Mouse (Mus musculus) regulatory T cell (primary cell): Measurements from ENCODE around the gene Slc35e1.

Experiments used
- in situ Hi-C: fragments of 300-600 bp; cut with MboI, MseI; formaldehyde crosslinking; loops from one replicate; pipeline ENCODE4 v1.15.1; 2025; ENCODE audit warnings: high pct_unique_total_duplicates

Gene Slc35e1

DNA sequence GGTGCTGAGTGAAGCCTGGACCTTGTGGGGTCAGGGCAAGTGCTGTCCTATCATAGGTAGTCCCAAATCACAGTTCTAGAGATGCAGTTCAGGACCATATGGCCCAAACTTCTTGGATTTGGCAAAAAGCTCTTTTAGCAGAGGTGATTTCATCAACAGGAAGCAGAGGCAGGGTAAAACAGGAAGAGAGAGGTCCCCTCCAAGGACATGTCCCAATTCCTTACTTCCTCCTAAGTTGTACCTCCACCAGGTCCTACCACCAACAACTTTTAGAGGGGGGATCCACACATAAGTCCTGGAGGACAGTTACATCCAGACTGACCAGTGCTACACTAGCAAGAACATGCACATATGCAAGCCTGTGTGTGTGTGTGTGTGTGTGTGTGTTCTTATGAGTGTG is 5.4 kb downstream of the Slc35e1 start:
- in situ Hi-C loops = no loop called here

DNA sequence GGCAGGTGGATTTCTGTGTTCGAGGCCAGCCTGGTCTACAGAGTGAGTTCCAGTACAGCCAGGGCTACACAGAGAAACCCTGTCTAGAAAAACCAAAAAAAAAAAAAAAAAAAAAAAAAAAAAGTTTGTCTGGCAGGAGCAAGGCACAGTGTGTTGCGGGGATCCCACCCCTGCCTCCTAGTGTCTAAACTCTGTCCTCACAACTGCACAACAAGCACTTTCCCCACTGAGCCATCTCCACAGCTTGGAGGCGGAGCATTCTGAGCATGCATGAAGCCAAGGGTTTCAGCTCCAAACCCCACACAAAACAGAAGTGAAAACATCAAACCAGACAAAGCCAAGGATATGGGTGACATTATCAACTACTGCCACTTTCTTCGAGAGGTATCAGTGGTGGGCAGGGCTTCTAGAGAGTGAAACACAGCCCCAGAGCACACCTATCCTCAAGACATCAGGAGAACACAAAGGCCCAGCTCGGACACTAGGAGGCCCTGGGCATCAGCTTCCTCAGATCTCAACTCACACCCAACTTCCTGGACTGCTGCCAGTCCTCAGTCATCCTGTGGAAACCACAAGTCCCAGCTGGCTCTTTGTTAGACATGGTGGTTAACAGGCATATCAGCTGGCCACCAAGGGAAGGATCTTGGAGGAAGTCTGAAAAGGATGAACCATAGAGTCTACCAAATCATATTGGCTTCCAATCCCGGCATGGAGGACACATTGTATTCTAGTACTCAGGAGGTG is 6.8 kb downstream of the Slc35e1 start:
- in situ Hi-C loops = no loop called here

DNA sequence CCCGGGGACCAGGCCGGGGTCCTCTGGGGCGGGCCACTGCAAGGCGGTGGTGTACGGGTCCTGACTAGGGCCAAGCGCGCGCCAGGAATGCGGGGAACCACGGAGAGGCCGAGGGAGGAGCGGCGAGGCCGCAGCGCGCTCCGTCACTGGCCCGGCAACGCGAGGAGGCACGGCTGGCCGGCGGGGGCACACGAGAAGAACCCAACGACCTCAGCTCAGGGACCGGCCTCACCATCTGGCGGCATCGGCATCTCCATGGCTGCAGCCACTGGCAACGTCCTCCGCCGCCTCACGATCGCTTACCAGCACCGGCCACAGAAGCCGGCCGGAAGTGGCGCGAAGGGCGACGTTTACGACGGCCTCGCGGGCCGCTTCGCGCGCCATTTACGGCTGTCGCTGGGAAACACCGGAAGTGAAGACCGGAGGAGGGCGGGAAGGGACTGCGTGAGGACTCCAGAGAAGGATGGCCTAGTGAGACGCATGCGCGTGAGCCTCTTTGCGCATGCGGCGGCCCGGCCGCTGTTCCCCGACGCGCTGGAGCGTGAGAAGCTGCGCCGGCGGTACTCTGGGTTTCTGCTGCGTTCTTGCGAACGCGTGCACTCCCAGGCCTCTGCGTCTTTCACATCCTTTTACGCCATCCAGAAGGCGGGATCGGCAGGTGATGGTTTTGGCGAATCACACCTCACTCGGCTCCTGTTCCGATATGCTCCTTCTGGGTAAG is 17.4 kb downstream of the Slc35e1 start, which contains the start of gene Cherp:
Cherp (minus strand) TSS at position 401 of the 721 bp plus-strand sequence.
- in situ Hi-C loops = no loop called here

DNA sequence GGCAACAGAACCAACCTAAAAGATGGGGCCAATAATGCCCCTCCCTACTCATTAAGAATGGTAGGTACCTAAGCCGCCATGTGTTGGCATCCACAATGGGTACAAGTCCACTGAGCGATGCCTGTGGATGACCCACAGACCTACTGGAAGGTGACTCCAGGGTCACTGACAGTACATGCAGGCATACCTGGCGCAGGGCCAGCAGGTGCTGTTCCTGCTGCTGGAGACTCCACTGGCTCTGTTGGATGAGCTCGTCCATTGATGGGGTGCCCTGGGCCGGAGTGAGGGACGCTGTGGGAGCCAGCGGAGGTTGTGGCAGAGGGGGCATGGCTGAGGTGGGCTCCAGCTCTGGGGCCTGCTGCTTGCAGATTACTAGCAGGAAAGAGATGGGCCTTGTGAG is 21.7 kb downstream of the Slc35e1 start:
- in situ Hi-C loops = no loop called here

DNA sequence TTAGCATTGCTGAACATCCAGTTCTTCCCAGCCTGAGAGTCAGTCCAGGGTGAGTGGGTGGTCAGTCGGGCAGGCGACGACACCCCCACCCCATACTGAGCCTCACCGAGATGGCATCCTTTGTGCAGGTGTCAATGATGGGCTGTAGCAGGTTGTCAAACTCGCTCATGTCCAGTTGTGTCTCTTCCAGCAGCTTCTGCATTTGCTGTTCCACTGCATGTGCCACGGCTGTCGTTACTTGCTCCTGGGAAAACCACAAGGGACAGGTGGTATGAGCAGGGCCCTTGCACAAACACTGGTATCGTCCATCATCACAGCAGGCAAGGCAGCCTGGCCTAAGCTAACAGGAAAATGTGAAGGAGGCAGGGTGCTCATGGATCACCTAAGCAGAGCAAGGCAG is 22.4 kb downstream of the Slc35e1 start:
- in situ Hi-C loops = no loop called here

DNA sequence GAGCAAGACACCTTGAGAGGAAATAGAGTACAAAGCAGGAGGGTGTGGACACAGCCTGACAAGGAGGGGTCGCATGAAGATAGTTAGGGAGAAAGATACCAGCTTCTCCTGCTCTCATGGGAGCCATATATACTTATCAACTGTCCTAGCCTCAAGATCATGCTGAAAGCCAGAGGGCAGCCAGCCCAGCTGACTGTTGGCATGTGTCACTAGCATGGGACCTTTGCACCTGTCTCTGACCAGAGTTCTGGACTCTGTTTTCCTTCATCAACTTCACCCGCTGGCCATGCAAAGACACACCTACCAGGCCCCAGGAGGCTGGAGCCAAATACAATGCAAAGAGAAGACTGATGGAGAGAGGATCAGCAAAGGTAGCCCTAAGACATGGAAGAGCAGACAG is 23.2 kb downstream of the Slc35e1 start:
- in situ Hi-C loops = no loop called here

DNA sequence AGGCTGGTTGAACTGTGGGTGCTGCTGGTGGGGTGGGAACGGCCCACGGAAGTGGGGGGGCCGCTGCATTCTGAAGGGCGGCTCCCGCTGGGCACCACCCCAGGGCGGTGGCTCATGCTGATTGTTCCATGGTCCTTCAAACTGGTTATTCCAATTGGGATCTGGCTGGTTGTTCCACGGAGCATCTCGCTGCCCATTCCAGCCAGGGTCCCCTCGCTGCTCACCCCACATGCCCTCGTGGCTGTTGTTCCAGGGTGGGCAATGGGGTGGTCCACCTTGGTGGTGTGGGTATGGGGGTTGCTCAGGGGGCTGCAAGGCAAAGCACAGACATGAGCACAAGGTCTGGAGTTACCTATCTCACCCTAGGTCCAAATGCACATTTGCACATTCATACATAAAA is 28.2 kb downstream of the Slc35e1 start:
- in situ Hi-C loops = no loop called here

DNA sequence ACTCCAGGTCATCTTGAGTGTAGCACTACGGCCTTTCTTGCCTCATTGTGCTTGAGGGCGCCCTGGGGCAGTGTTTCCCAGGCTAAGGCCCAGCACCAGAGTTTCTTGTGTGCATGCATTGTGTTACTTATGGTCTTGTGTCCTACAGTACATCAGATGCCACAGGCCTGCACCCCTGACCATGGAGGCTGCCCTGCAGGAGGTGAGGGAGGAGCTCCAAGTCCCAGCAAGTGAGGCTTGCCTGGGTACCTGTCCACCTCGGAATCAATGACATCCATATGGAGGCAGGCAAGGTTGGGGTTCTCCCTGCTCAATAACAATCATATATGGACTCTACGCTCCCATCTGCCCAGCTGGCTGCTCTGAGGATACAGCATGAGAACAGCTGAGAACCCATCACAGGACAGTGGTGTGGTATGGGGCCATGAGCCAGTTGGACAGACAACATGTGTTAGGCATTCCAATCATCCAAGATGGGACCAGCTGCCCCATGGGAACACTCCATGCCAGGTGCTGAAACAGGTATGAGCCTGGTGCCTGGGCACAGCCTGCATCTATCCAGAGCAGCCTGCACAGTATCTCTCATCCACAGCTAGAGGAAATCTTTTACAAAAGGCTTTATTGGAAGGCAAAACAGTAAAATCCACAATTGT is 32.4 kb downstream of the Slc35e1 start:
- in situ Hi-C loops = no loop called here

DNA sequence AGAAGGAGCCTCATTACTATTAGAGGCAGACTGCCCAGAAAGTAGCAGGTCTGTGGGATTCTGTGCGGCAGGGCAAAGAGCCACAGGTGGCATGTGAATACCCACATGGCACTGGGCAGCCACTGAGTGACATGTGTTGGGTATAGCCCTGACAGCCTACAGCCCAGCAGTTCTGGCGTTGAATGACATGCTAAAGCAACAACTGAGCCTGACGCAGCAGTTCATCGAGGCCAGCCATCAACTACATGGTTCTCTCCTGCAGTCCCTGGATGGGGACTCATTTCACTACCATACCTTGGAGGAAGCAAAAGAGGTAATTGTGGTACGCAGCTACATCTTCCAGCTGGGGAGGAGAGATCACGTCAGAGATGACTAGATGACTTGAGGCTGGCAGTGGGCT is 34.0 kb downstream of the Slc35e1 start:
- in situ Hi-C loops = no loop called here

DNA sequence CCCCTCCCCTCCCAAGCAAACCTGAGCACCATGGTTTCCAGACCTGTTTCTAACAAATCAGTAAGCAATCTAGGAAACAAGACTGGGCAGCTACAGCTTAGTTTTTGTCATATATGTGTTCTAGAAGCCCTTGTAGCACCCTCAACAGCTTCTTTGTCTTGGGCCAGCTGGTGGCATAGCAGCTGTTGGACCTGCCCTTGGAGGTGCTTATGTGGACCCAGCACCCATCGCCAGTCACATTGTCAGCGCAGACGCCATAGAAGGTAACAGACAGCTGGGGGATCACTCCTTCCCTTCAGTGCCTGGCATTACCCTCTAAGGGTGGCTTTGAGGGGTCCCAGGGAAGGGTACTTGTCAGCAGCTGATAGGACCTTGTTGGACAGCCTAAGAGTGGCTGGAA is 34.6 kb downstream of the Slc35e1 start:
- in situ Hi-C loops = no loop called here

DNA sequence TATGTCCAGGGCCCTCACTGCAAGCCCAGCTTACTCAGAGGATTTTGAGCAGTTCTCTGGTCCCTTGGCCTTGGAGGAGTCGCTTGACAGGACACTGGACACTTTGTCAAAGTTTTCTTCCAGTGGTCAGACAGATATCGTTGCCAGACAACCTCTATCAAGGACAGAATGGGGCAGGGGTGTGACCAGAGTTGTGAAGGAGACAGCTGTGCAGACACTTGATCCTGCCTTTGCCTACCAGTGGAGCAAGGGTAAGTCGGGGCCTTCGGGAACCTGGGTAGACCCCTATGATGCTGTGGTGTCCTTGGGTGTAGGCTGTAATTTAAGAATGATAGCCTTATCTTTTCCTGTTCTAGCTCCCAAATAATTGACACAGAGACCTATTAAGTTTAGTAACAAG is 37.1 kb downstream of the Slc35e1 start:
- in situ Hi-C loops = no loop called here

DNA sequence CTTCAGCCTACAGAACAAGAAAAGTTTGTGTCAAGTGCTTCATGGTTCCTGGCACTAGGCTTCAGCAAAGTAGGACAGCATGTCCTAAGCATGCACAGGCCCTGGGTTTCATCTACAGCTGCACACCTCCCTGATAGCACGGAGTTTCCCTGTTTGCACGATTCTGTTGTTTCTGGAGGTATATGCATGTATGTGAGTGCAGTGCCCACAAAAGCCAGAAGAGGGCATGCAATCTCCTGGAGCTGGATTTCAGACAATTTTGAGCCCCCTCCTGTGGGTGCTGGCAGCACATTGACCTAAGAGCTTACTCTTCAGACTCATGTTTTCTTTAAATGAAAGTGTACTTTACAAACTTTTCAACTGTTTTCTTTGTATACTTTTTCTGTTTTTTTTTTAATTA is 38.5 kb downstream of the Slc35e1 start:
- in situ Hi-C loops = no loop called here

DNA sequence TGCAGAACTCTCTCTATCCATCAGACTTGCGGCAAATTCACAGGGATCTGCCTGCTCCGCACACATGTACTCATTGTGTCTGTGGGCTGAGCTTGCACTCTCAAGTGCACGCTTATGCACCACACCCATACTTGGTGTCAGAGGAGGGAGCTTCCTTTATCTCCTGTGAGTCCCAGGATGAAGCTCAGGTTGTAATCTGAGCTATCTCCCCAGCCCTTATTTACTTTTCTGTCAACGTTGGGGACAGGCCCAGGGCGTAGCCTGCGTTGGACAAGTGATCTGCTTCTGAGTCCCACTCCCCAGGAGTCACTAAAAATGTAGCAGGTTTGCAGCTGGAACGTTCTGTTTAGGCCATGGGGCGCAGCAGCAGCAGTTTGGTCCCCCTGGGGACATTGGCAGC is 40.9 kb downstream of the Slc35e1 start:
- in situ Hi-C loops = no loop called here

DNA sequence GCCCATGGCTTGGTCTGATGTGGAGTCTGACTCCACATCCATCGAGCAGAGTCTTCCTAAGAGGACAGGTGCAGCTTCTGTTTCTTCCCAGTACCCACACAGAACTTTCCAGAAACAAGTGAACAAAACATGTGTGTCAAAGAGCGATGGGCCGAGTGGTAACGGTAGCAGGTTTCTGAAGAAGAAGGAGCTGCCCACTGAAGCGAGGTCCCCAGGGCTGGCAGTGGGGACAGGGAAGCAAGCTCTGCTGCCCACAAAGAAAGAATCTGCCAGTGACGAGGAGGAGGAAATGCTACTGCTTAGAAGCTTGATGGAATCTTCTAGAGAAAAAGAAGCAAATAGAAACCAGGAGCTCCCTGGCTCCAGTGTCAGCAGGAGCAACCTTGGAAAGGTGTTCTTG is 47.3 kb downstream of the Slc35e1 start:
- in situ Hi-C loops = no loop called here

DNA sequence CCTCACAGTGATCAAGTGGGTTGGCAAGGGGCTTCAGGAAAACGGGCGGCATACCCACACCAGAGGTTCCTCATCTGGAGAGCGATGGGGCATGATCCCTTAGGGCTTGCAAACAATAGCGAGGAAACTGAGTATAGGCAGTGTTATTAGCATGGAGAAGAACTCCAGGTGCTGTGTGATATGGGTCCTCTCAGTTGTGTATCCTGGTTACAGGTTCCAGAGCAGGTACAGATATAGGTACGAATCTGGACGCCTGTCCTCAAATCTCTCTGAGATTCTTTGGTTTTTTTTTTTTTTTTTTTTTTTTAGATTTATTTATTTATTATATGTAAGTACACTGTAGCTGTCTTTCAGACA is 48.4 kb downstream of the Slc35e1 start:
- in situ Hi-C loops = no loop called here

DNA sequence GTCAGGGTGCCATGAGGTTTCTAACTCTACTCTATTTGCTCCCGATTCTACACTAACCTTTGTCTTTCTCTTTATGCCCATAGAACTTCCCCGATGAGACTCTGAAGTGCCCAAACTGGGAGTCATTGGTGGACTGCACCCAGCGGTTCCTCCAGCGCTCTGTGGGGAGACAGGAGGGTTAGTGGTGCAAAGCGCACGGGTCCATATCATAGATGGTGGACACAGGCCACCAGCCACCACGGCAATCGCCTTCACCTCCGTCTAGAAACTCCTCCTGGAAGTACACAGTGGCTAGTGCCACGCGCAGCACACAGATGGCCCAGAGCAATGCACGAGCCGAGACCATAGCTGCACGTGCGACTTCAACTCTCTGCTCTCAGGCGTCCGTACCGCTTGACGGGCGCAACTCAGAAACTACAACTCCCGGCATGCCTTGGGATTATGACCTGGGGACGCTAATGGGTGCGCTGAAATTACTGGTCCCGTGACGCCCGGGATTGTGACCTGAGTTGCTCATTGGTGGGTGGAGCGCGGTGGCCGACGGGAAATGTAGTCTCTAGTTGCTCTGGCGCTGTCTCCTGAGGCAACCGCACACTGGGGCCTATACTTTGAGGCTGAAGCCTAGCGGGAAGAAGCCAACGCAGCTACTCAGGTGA is 48.9 kb downstream of the Slc35e1 start, which contains the start of the genes Calr3 and 1700030K09Rik:
Calr3 (minus strand) TSS at position 533 of the 656 bp plus-strand sequence.
1700030K09Rik (plus strand) TSS at position 543 of the 656 bp plus-strand sequence.
- in situ Hi-C loops = no loop called here

DNA sequence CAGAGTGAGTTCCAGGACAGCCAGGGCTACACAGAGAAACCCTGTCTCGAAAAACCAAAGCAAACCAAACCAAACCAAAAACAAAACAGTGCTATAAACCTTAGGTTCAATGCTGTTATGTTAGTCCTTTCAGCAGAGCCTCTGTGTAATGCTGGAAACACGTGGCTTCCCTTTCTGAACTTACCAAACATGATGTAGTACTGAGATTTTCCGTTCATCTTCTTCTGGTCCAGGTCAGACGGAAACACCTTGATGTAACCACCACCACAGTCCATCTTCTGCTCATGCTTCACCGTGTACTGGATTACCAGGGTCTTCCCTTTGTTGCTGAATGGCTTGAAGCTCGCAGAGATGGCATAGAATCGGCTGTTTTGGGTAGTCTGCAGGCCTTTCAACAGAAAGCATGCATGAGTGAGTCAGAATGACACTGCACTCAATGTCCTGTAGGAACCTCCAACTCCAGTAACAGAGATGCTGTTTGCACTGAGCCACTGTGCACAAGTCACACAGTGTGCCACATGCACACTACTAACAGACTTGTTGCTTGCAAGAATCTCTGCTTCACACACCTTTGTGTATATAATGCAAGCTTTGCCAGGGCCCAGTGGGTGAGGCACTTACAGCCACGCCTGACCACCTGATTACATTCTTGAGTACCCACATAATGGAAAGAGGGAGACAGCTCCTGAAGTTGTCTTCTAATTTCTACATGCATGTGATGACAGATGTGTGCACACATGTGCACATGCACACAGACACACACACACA is 54.0 kb downstream of the Slc35e1 start:
- in situ Hi-C loops = no loop called here

DNA sequence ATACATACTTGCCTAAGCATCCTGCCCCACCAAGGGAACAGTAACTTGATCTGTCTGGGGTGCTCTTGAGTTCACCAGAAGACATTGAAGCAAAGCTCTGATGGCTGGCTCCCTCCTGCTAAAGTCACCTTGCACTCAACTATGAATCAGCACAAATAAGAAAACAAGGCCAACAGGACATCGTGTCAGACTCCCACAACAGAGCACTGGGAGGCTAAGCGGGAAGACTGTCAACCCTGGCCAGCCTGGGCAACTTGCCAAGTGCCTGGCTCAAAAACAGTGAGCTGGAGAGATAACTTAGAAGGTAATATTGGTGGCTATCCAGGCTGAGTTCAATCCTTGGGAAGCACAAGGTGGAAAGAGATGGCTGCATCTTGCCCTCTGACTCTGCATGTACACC is 57.5 kb downstream of the Slc35e1 start:
- in situ Hi-C loops = no loop called here
